Mouse (Mus musculus): ENCODE measurements around the gene Tcp11. TPM values are rescaled to one million over a fixed set of nuclear protein-coding genes. Genes with fewer than 3 reads are reported as not detected.
A peak's percentile ranks its signal among the peaks of the same experiment; 100 is the strongest.

Tcp11 gene
- polyA plus RNA-seq, 1 experiment, result 2.8 TPM

DNA sequence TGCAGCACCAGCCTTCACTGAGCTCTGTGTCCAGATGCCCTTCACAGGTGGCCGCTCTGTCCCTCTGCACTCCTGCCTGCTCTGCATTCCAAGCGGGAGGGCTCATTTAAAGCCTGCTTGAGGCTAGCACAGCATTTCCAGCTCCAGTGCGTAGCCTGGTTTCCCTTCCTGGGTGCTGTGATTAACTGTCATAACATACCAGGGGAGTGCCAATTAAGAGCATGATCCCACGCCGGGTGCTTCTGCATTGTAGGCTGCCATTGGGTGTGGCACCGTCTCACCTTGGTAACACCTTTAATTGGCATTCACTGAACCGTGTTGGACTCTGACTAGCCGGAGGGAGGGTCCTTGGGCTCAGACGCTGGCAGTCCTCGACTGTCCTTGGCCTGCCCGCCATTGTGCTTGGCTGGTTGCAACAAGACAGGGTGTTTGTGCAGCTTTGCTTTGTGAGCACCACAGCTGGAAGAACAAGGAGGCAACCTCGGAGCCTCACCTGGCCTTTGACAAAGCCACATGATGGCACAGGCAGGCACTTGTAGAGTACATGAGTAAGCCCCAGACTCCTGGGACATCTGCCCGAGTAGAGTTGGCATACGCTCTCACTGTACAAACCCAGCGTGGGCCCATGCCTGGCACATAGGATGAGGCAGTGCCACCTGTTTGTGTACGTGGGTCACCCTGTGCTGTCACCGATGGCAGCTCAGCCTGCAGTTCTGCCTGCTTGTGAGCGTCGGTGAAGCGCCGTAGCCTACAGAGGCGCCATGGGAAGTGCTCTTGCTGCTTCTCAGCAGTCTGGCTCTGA lies 57.4 kb downstream of the Tcp11 start:
- no peak for TF ChIP-seq CTCF (IDR thresholded peaks at IDR 0.05; ENCODE audit: borderline replicate concordance, extremely low read depth, insufficient read depth, insufficient read length)
- no peak for TF ChIP-seq POLR2A (IDR thresholded peaks at IDR 0.05; ENCODE audit: borderline replicate concordance, extremely low read depth, insufficient read depth, insufficient read length, poor library complexity, severe bottlenecking)
- DNase-seq (ENCODE audit: low read depth), result no peak

GRCm38 (mm10) chr17:28021911-28022310 lies 58.5 kb downstream of the Tcp11 start:
- peak; percentile 63 for DNase-seq (ENCODE audit: low read depth)
- TF ChIP-seq POLR2A (IDR thresholded peaks at IDR 0.05; ENCODE audit: borderline replicate concordance, extremely low read depth, insufficient read depth, insufficient read length, poor library complexity, severe bottlenecking), result no peak
- TF ChIP-seq CTCF (IDR thresholded peaks at IDR 0.05; ENCODE audit: borderline replicate concordance, extremely low read depth, insufficient read depth, insufficient read length), result no peak

- TF ChIP-seq CTCF (IDR thresholded peaks at IDR 0.05; ENCODE audit: borderline replicate concordance, extremely low read depth, insufficient read depth, insufficient read length), result no peak
- TF ChIP-seq POLR2A (IDR thresholded peaks at IDR 0.05; ENCODE audit: borderline replicate concordance, extremely low read depth, insufficient read depth, insufficient read length, poor library complexity, severe bottlenecking), result no peak
These were observed 60.4 kb downstream of the Tcp11 start for GRCm38 (mm10) chr17:28019785-28020696.

GRCm38 (mm10) chr17:28018776-28019175 lies 61.7 kb downstream of the Tcp11 start:
- no peak for TF ChIP-seq POLR2A (IDR thresholded peaks at IDR 0.05; ENCODE audit: borderline replicate concordance, extremely low read depth, insufficient read depth, insufficient read length, poor library complexity, severe bottlenecking)
- no peak for TF ChIP-seq CTCF (IDR thresholded peaks at IDR 0.05; ENCODE audit: borderline replicate concordance, extremely low read depth, insufficient read depth, insufficient read length)
- DNase-seq (ENCODE audit: low read depth), result no peak

More at GRCm38 (mm10) chr17:28019785-28020696, 60.4 kb downstream of the Tcp11 start:
- DNase-seq (ENCODE audit: low read depth), result no peak

DNA sequence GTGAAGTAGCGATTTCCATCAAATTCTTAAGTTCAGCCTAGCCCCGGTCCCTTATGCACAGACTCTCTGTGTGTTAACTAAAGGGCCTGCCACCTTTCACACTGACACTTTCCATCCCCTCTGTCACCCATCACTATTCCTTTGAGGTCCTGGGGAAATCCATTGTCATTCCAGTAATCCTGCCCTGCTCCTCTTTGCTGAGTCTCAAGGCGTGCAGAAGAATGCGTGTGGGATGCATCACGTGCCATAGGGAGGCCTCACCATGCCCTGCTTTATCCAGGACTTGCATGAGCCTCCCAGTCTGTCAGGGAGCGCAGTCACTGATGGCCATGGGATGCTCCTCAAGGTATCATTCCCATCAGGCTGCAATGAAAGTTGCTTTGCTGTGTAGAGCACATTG lies 62.1 kb downstream of the Tcp11 start:
- DNase-seq (ENCODE audit: low read depth), result no peak
- TF ChIP-seq POLR2A (IDR thresholded peaks at IDR 0.05; ENCODE audit: borderline replicate concordance, extremely low read depth, insufficient read depth, insufficient read length, poor library complexity, severe bottlenecking) (no peak), CTCF (IDR thresholded peaks at IDR 0.05; ENCODE audit: borderline replicate concordance, extremely low read depth, insufficient read depth, insufficient read length) (no peak)

Other genes with a start within 250 kb of the Tcp11 start
- 156 and 218 TPM in 2 replicates for gene Snrpc, start 242.5 kb downstream of the Tcp11 start, polyA plus RNA-seq (2012; rRNA removed)
- 13.0 and 16.7 TPM in 2 replicates for gene Uhrf1bp1, start 224.2 kb downstream of the Tcp11 start, polyA plus RNA-seq (2012; rRNA removed)
- 84.7 and 119 TPM in 2 replicates for gene Anks1, start 171.3 kb downstream of the Tcp11 start, polyA plus RNA-seq (2012; rRNA removed)
- 40.5 and 41.3 TPM in 2 replicates for gene Taf11, start 170.8 kb downstream of the Tcp11 start, polyA plus RNA-seq (2012; rRNA removed)
- 18.5 and 26.5 TPM in 2 replicates for gene Scube3, start 61.5 kb upstream of the Tcp11 start, polyA plus RNA-seq (2012; rRNA removed)
- 85.2 and 111 TPM in 2 replicates for gene Zfp523, start 96.5 kb upstream of the Tcp11 start, polyA plus RNA-seq (2012; rRNA removed)
- 4.5 and 6.9 TPM in 2 replicates for gene Def6, start 127.1 kb upstream of the Tcp11 start, polyA plus RNA-seq (2012; rRNA removed)
- gene Ppard, start 152.1 kb upstream of the Tcp11 start, polyA plus RNA-seq (2012; rRNA removed), result 13.9 and 18.3 TPM in 2 replicates
- gene Fance, start 232.9 kb upstream of the Tcp11 start, polyA plus RNA-seq (2012; rRNA removed), result 14.2 and 19.6 TPM in 2 replicates
- gene Rpl10a, start 247.8 kb upstream of the Tcp11 start, polyA plus RNA-seq (2012; rRNA removed), result 1,651 and 1,905 TPM in 2 replicates

Measured in brain, embryonic 14.5 days (tissue).